Mouse (Mus musculus) adipocyte (in vitro differentiated cells): ENCODE measurements at regions not wholly inside any gene's neighbourhood (a gene's known extent, or its start where the extent isn't known, plus 50 kb on each side); places are given as distances from the start of the nearest gene placed in this dataset.
"Not testable (repeated sequence)": the region's sequence is repeated elsewhere in the genome, so short reads cannot be mapped to it uniquely, and the experiment has no call there.

Experiments
- DNase-seq: peaks from one replicate; pipeline ENCODE4 v3.0.0-alpha.2; 2016; ENCODE audit warnings: low spot score

DNA sequence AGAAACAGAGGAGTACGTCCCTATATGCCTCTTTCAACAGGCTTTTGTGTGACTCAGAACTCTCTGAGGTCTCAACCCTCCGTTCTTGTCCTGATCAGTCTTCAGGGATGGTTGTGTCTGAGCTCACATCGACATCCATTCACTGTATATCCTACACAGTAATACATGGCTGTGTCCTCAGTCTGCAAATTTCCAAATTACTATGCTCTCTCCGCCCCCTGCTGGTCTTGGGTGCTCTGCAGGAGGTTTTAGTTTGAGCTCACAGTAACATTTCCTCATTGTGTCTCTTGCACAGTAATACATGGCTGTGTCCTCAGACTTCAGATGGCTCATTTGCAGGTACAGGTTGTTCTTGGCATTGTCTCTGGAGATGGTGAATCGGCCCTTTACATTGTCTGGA lies 53.5 kb downstream of the Adam6a start:
- DNase-seq, result not testable (repeated sequence)

DNA sequence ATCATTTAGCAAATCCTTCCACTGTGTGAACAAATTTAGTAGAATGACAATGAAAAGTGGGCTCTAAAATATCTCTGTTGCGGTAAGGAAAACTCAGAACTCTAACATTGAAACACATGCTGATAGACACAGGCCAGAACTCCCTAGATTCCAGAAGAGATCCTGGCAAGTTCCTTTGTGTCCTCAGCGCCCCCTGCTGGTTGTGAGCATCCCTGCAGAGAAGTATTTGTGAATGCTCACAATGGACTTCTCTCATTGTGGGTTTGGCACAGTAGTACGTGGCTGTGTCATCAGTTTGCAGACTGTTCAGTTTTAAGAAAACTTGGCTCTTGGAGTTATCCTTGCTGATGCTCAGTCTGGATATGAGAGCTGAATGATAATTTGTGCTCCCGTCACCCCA lies 67.2 kb downstream of the Adam6a start:
- DNase-seq, result peak; percentile 46

DNA sequence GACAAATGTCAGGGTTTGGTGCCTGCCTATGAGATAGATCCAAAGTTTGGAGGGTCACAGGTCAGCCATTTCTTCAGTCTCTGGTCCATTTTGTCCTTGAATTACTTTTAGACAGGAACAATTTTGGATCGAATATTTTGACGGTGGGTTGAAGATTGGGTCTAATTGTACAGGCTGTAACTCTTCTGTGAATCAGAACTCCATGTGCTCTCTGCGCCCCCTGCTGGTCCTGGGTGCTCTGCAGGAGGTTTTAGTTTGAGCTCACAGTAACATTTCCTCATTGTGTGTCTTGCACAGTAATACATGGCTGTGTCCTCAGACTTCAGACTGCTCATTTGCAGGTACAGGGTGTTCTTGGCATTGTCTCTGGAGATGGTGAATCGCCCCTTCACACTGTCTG lies 81.5 kb downstream of the Adam6a start:
- DNase-seq, result not testable (repeated sequence)

DNA sequence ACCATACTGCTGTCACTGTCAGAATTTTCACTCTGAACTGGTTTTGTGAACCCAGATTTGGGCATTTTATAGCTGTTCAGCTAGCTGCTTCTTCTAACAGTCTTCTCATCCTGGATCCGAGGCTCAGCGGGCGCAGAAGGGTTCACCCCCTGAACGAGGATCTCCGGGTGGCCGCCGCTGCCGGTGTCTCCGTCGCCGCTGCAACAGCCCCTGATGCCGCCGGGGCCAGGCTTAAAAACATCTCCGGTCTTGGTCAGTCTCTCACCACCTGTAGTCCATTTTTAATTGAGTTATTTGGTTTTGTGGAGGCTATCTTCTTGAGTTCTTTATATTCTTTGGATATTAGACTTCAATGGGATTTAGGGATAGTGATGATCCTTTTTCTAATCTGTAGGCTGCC lies 87.1 kb downstream of the Adam6a start:
- DNase-seq, result not testable (repeated sequence)
